Mouse (Mus musculus): Measurements from ENCODE around the gene Sass6.

DNA sequence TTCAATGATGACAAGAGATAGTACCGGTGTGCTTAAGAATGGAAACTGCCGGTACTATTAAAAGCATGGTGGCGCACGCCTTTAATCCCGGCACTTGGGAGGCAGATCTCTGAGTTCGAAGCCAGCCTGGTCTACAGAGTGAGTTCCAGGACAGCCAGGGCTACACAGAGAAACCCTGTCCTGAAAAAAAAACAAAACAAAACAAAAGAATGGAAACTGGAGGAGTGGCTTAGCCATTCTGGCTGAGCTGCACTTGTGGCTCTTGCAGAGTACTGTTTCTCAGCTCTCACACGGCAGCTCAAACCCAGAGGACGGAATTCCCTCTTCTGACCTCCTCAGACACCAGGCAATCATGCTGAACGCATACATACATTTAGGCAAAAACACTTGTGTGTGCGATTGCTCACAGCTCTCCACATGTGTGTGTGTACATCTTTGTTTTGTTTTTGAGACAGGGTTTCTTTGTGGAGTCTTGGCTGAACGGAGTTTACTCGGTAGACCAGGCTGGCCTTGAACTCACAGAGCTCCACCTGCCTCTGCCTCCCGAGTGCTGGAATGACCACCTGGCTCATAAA, 65.2 kb downstream of the Sass6 start:
- TF ChIP-seq CTCF (IDR thresholded peaks at IDR 0.05; ENCODE audit: extremely low read depth, insufficient read depth, insufficient read length, insufficient replicate concordance) (no peak), POLR2A (IDR thresholded peaks at IDR 0.05; ENCODE audit: low read depth, low read length) (no peak)

All from spleen, adult 2 months (tissue).